Mouse (Mus musculus): ENCODE measurements around the gene Hpse2. TPM values are rescaled to one million over a fixed set of nuclear protein-coding genes. Genes with fewer than 3 reads are reported as not detected.

Hpse2 gene
- 0.27 and 0.69 TPM in 2 replicates for total RNA-seq (2012; rRNA removed)

DNA sequence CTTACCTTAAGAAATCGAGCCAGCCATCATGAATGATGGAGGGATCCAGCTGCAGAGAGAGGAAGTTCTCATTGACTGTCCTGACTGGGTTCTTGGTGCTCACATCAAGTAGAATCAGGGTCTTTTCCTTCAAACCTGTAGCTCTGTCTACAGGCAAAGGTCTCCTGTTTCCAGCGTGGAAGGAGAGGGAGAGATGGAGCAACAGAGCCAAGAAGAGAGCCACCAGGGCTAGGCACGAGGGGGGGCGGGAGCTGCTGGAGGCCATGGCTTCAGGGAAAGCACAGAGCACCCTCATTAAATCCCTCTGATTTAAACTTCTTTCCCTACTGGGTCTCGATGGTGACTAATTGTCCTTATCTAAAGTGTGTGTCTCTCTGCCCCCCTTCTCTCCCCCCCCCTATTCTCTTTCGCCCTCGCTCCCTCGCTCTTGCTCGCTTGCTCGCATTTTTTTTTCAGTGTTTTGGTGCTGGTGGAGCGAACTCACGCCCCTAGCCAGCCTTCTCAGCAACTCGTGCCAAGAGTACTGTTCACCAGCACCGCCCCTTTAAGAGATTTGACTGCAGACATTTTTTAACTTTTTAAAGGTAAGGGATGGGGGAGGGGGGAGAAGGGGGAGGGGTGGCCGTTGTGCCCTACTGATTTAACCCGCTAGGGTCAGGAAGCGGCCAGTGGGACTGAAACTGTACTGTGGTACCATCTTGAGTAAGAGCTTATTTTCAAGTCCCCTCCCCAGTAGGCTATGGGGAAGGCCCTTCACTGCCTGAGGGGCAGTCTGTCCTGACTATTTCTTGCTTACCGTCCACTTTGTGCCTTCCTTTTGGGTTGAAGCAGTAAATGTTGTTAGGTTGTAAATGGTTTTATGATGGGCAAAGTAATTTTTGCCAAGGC is at the start of gene Hpse2:
Gene Hpse2 (minus strand): TSS at position 339 of the 888 bp plus-strand sequence.
- no peak for TF ChIP-seq CHD2 (IDR thresholded peaks at IDR 0.05; ENCODE audit: low read depth, low read length)
- no peaks in the 10 kb centered on the region for H3K4me1 ChIP-seq (ENCODE audit: control insufficient read depth in 2 of 2, insufficient read depth in 2 of 2, low read length in 2 of 2, poor library complexity in 1 of 2)
- H3K27ac ChIP-seq (ENCODE audit: insufficient read depth, low read depth, low read length, poor library complexity, severe bottlenecking), result no peak within 1 kb of the TSS
- no peak for DNase-seq (ENCODE audit: low read depth, low spot score)
- in situ Hi-C loops (cut with MboI; ENCODE audit: low sequenced_read_pairs in 2 of 2, unreplicated experiment in 2 of 2), result no loop called here
- no peak within 1 kb of the TSS for H3K4me3 ChIP-seq (ENCODE audit: insufficient read depth in 1 of 2, low read depth in 1 of 2, low read length in 2 of 2, poor library complexity in 1 of 2, severe bottlenecking in 1 of 2)
- no peak within 1 kb of the TSS for H3K9ac ChIP-seq (ENCODE audit: insufficient read depth, low read depth, low read length, poor library complexity, severe bottlenecking)
- no peaks in the 10 kb centered on the region for H3K36me3 ChIP-seq (ENCODE audit: control insufficient read depth, insufficient read depth, low read length, poor library complexity, severe bottlenecking)
- H3K9me3 ChIP-seq (ENCODE audit: control insufficient read depth, insufficient read depth, low read depth, low read length), result no peaks in the 10 kb centered on the region

DNA sequence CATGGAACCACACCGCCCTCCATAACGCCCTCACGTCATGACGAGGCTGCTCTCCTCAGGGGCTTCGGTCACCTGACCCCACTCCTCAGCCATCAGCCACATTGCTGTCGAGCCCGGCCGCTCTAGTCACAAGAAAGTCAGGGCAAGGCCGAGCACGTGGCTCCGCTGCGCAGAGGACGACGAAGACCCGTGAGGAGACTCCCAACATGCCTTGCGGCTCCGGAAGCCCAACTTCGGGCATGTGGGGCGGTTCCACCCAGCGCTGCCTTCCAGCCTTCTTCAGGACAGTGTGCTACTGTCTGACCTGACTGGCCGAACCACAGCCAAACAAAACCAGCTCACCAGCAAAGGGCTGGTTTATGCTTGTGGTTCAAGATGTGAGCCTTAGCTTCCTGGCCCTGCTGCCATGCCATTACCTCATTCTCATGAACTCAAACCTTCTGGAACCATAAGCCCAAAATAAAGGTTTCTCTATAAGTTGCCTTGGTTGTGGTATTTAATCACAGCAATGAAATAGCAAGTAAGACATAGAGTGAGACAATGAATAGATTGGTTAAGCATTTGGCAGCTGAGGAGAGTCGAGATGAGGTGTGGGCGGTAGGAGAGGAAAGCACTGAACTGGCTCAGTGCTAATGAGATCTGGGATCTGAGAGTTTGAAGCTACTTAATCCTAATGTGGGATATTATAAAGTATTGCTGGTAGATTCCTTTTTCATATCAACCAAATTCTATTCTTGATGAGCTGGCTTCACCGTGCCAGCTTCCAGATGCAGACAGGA is 39.5 kb upstream of the Hpse2 start:
- Histone ChIP-seq H3K9me3 (ENCODE audit: control insufficient read depth, insufficient read depth, low read depth, low read length) (no peaks in the 10 kb centered on the region), H3K9ac (ENCODE audit: insufficient read depth, low read depth, low read length, poor library complexity, severe bottlenecking) (0 out of 2 replicates have a peak overlapping the region, but pooled peaks have one; percentile 8), H3K36me3 (ENCODE audit: control insufficient read depth, insufficient read depth, low read length, poor library complexity, severe bottlenecking) (no peaks in the 10 kb centered on the region), H3K27ac (ENCODE audit: insufficient read depth, low read depth, low read length, poor library complexity, severe bottlenecking) (no peak overlapping the region), H3K4me1 (ENCODE audit: control insufficient read depth in 2 of 2, insufficient read depth in 2 of 2, low read length in 2 of 2, poor library complexity in 1 of 2) (peaks cover 0 to 3% of the 10 kb centered on the region in 2 experiments; a peak in 1 of 4 replicates), H3K4me3 (ENCODE audit: insufficient read depth in 1 of 2, low read depth in 1 of 2, low read length in 2 of 2, poor library complexity in 1 of 2, severe bottlenecking in 1 of 2) (peak overlapping the region in 1 of 2 experiments; percentile 21; a peak in 1 of 4 replicates)
- peak; percentile 16 for DNase-seq (ENCODE audit: low read depth, low spot score)
- no peak for TF ChIP-seq CHD2 (IDR thresholded peaks at IDR 0.05; ENCODE audit: low read depth, low read length)
- TF ChIP-seq HCFC1 (IDR thresholded peaks at IDR 0.05; ENCODE audit: borderline replicate concordance, insufficient read depth, low read length), result no peak
- in situ Hi-C loops (cut with MboI; ENCODE audit: low sequenced_read_pairs in 2 of 2, unreplicated experiment in 2 of 2), result no loop called here

DNA sequence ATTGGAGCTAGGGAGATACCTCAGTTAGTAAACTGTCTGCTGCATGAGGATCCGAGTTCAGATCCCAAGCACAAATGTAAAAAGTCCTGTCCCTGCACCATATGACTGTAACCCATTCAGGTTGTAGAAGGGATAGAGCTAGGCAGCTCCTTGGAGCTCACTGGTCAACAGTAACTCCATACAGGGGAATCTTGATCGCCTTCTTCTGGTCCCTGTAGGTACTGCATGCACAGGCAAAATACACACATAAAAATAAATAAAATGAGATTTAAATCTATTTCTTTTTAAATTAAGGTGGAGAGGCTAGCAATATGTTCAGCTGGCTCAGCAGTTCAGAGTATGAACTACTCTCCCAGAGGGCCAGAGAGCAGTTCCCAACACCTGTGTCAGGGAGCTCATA is 35.9 kb upstream of the Hpse2 start:
- in situ Hi-C loops (cut with MboI; ENCODE audit: low sequenced_read_pairs in 2 of 2, unreplicated experiment in 2 of 2), result loop anchor here in 1 of 2 experiments (25.0 kb wide), 1 partner anchor 612 kb away; no protein-coding TSS in a partner anchor
- H3K4me1 ChIP-seq (ENCODE audit: control insufficient read depth in 2 of 2, insufficient read depth in 2 of 2, low read length in 2 of 2, poor library complexity in 1 of 2), result peaks cover 0 to 3% of the 10 kb centered on the region in 2 experiments; a peak in 1 of 4 replicates
- peak; percentile 22 for DNase-seq (ENCODE audit: low read depth, low spot score)
- no peak overlapping the region for H3K9ac ChIP-seq (ENCODE audit: insufficient read depth, low read depth, low read length, poor library complexity, severe bottlenecking)
- H3K9me3 ChIP-seq (ENCODE audit: control insufficient read depth, insufficient read depth, low read depth, low read length), result no peaks in the 10 kb centered on the region
- no peaks in the 10 kb centered on the region for H3K36me3 ChIP-seq (ENCODE audit: control insufficient read depth, insufficient read depth, low read length, poor library complexity, severe bottlenecking)
- no peak overlapping the region for H3K27ac ChIP-seq (ENCODE audit: insufficient read depth, low read depth, low read length, poor library complexity, severe bottlenecking)
- no peak overlapping the region for H3K4me3 ChIP-seq (ENCODE audit: insufficient read depth in 1 of 2, low read depth in 1 of 2, low read length in 2 of 2, poor library complexity in 1 of 2, severe bottlenecking in 1 of 2)
- no peak for TF ChIP-seq ZC3H11A (IDR thresholded peaks at IDR 0.05; ENCODE audit: borderline replicate concordance, low read depth, low read length)
- TF ChIP-seq MAFK (IDR thresholded peaks at IDR 0.05; ENCODE audit: insufficient read depth, low read depth, low read length), result no peak
- TF ChIP-seq HCFC1 (IDR thresholded peaks at IDR 0.05; ENCODE audit: borderline replicate concordance, insufficient read depth, low read length), result no peak
- no peak for TF ChIP-seq CHD2 (IDR thresholded peaks at IDR 0.05; ENCODE audit: low read depth, low read length)
- TF ChIP-seq ZNF384 (IDR thresholded peaks at IDR 0.05; ENCODE audit: low read depth, low read length), result no peak

DNA sequence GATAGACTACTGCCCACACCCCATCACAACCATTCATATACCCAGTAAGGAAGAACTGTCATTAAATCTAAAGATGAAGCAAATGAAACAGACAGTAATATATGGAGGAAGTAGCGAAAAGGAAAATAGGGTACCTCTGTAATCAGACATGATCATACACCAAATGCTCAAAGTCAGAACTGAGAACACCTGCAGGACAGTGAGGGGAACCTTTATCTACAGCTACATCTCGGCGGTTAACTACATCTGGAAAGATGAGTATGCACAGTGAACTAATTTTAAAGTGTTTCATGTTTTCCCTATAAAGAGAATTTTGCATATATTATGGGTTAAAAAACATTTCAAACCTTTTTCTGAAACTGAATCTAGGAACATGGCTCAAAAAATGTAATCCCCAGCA is 32.4 kb upstream of the Hpse2 start:
- DNase-seq (ENCODE audit: low read depth, low spot score), result no peak
- TF ChIP-seq CHD2 (IDR thresholded peaks at IDR 0.05; ENCODE audit: low read depth, low read length), result no peak
- no peak for TF ChIP-seq HCFC1 (IDR thresholded peaks at IDR 0.05; ENCODE audit: borderline replicate concordance, insufficient read depth, low read length)
- TF ChIP-seq ZNF384 (IDR thresholded peaks at IDR 0.05; ENCODE audit: low read depth, low read length), result no peak
- H3K36me3 ChIP-seq (ENCODE audit: control insufficient read depth, insufficient read depth, low read length, poor library complexity, severe bottlenecking), result no peaks in the 10 kb centered on the region
- no peaks in the 10 kb centered on the region for H3K4me1 ChIP-seq (ENCODE audit: control insufficient read depth in 2 of 2, insufficient read depth in 2 of 2, low read length in 2 of 2, poor library complexity in 1 of 2)
- no peaks in the 10 kb centered on the region for H3K9me3 ChIP-seq (ENCODE audit: control insufficient read depth, insufficient read depth, low read depth, low read length)
- in situ Hi-C loops (cut with MboI; ENCODE audit: low sequenced_read_pairs in 2 of 2, unreplicated experiment in 2 of 2), result loop anchor here in 1 of 2 experiments (25.0 kb wide), 1 partner anchor 608 kb away; no protein-coding TSS in a partner anchor
- no peak overlapping the region for H3K4me3 ChIP-seq (ENCODE audit: insufficient read depth in 1 of 2, low read depth in 1 of 2, low read length in 2 of 2, poor library complexity in 1 of 2, severe bottlenecking in 1 of 2)
- H3K9ac ChIP-seq (ENCODE audit: insufficient read depth, low read depth, low read length, poor library complexity, severe bottlenecking), result no peak overlapping the region
- no peak overlapping the region for H3K27ac ChIP-seq (ENCODE audit: insufficient read depth, low read depth, low read length, poor library complexity, severe bottlenecking)
